Mouse (Mus musculus) myocyte (in vitro differentiated cells): ENCODE results near the gene Prkg1.

Experiments used
- CEBPB ChIP-seq: IDR thresholded peaks from 2 replicates; pipeline ENCODE4 v1.6.1; 2011; ENCODE audit warnings: mild to moderate bottlenecking, moderate library complexity; ENCODE audit not compliant: poor library complexity, insufficient read depth, severe bottlenecking
- E2F4 ChIP-seq: IDR thresholded peaks from one replicate; pipeline ENCODE4 v1.6.1; 2011; ENCODE audit warnings: mild to moderate bottlenecking, control low read depth, moderate library complexity; ENCODE audit not compliant: insufficient read depth
- MAX ChIP-seq: IDR thresholded peaks from one replicate; pipeline ENCODE4 v1.6.1; 2011; ENCODE audit warnings: low read depth, mild to moderate bottlenecking, control low read depth
- MYOD1 ChIP-seq, 3 experiments: IDR thresholded peaks; one replicate each; pipeline ENCODE4 v1.6.1; 2011; ENCODE audit warnings: control low read depth in 2 of 3, low read depth in 2 of 3, mild to moderate bottlenecking in 2 of 3, moderate library complexity in 1 of 3; ENCODE audit not compliant: insufficient read length in 2 of 3, control insufficient read depth in 1 of 3
- MYOG ChIP-seq, 3 experiments: IDR thresholded peaks; one replicate each; pipeline ENCODE4 v1.6.1; 2011; ENCODE audit warnings: control low read depth in 2 of 3, low read depth in 2 of 3, mild to moderate bottlenecking in 2 of 3; ENCODE audit not compliant: insufficient read length in 2 of 3, control insufficient read depth in 1 of 3, insufficient read depth in 1 of 3
- POLR2A ChIP-seq: IDR thresholded peaks from one replicate; pipeline ENCODE4 v1.6.1; 2011; ENCODE audit warnings: low read depth, mild to moderate bottlenecking, control low read depth, moderate library complexity; ENCODE audit not compliant: insufficient read length
- POLR2AphosphoS2 ChIP-seq: IDR thresholded peaks from one replicate; pipeline ENCODE4 v1.6.1; 2011; ENCODE audit warnings: low read depth, control low read depth; ENCODE audit not compliant: insufficient read length
- TCF12 ChIP-seq: IDR thresholded peaks from one replicate; pipeline ENCODE4 v1.6.1; 2011; ENCODE audit warnings: mild to moderate bottlenecking, control low read depth; ENCODE audit not compliant: poor library complexity, insufficient read depth, severe bottlenecking
- TCF3 ChIP-seq: IDR thresholded peaks from one replicate; pipeline ENCODE4 v1.6.1; 2011; ENCODE audit warnings: low read depth, control low read depth; ENCODE audit not compliant: insufficient read length
- USF1 ChIP-seq: IDR thresholded peaks from one replicate; pipeline ENCODE4 v1.6.1; 2011; ENCODE audit warnings: low read depth, mild to moderate bottlenecking, control low read depth, moderate library complexity

DNA sequence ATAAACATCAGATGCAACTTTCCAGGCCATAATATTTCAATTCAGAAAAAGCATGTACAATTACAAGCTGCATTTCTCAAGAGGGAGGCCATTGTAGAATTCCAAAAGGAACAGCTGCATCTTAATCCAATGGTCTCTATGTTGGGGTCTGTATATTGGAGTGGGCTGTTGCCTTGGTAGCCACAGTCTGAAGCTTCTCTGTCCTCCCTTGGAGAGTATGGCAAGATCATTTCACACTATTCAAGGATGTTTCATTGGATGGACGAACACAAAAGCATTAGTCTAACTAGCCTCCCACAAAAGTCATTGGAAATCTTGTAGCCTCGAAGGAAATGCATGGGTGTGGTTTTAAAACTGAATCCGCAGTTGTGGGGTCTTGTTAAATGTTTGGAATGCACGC lies 187.7 kb downstream of the Prkg1 start:
- TF ChIP-seq USF1 = no peak
- no peak for TF ChIP-seq POLR2A
- no peak for TF ChIP-seq MYOG (IDR thresholded peaks at IDR 0.05; ENCODE audit: control insufficient read depth in 1 of 3, insufficient read depth in 1 of 3, insufficient read length in 2 of 3, low read depth in 2 of 3)
- TF ChIP-seq E2F4 = no peak
- no peak for TF ChIP-seq POLR2AphosphoS2
- TF ChIP-seq MYOD1 (IDR thresholded peaks at IDR 0.05; ENCODE audit: control insufficient read depth in 1 of 3, insufficient read length in 2 of 3, low read depth in 2 of 3) = no peak
- no peak for TF ChIP-seq MAX
- TF ChIP-seq TCF12 = no peak
- no peak for TF ChIP-seq CEBPB
- no peak for TF ChIP-seq TCF3
